Mouse (Mus musculus): Measurements from ENCODE around the gene Rnf133. TPM values are rescaled to one million over a fixed set of nuclear protein-coding genes. Genes with fewer than 3 reads are reported as not detected.

The Rnf133 gene
- not detected for total RNA-seq (2022)

DNA sequence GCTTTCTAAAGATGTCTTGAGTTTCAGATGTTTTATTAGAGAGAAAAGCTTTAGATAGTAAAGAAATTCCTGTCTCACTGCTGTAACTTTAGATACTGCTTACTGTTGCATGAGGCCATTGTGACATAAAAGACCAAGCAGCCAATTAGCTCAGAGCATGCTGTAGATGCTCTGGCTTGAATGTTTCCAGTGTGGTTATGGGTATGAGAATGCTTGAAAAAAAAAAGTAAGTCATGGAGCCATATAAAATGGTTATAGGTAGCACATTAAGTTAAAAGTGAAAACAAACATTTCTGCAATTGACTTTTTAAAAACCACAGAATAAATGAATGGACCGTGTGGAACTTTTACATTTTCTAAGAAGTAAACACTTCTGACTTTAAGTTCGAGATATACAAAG, at the start of gene Rnf133:
Gene Rnf133, minus strand, starts transcription at position 101 of the 400 bp plus-strand sequence.
- DNase-seq (ENCODE audit: low spot score) = no peak

DNA sequence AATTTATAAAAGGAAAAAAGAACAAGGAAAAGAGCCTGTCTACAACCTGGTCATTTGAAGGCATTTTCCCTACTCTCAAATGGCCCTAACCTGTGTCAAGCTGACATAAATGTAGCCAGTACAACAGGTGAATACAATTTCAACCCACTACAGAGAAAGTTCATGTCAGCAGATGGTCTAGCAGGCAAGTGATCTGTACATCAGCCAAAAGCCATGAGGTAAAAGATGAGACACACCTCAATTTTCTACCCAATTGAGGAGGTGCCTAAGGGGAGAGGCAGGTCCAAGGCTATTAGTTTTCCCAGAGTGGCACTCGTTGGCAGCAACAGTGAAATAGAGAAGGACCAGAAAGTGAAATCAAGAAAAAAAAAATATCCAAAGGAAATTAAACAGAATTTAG, 28.1 kb upstream of the Rnf133 start:
- DNase-seq (ENCODE audit: low spot score) = no peak

DNA sequence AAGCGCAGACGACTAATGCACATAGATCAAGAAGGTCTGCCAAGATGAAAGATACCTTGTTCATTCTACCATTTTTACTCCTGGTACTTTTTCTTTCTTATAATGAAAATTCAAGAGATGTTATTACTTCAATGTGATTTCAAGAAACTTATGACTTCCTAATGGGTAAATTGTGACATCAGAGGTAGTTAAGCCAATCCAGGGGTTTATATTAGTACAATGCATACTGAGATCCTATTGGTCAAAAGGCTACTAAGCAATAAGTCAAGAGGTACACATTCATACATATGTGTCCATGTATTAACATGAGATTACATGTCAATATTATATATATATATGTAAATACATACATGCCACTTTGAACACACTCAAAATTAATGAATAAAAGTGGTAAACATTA, 4.9 kb upstream of the Rnf133 start, which contains the start of gene Rnf148:
Gene Rnf148, minus strand, starts transcription at position 101 of the 400 bp plus-strand sequence.
- DNase-seq (ENCODE audit: low spot score) = no peak

GRCm38 (mm10) chr6:23648732-23649131, 1.4 kb downstream of the Rnf133 start:
- DNase-seq (ENCODE audit: low spot score) = no peak

DNA sequence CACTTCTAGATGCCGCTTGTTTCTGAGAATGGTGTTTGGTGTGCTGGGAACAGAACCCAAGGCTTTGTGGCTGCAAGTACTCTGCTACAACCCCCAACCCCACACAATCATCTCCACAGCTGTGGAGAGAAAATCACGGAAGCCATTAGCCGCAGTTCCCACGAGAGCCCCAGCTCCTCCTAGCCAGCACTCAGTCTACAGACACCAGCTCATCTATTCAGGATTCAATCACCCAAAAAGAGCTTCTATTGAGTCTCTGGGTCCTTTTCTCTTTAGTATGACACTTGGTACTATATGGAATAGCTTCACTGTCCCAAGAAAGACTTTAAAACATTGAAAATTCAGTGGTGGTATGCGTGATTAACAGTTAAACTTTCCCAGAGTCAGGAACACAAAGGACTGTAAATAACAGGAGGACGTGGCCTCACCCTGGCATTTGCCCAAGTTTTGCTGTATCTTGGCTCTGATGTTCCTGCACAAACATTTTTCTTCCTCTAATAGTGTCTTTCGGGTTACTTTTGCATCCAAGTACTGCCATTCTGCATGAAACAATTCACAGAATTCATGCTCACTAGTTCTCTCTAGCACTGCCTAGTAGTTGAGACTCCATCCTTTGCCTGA, 2.4 kb downstream of the Rnf133 start:
- peak; percentile 44 for DNase-seq (ENCODE audit: low spot score)

DNA sequence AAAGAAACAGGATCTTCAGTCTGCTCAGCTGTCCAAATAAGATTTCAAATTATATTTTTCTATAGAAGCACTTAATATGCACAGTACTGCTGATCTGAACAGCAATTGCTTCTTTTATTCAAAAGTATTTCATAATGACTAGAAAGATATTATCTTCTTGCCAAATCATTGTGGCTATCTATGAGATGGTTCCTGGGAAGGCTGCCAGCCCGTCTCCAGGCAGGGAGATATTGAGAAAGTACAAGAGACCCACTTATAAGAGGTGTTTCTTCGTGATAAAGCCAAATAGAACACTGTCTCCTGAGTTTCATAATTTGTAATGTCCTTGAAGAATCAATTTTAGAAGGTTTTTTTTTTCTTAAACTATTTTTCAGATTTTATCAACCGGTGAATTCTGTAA, 13.0 kb downstream of the Rnf133 start:
- DNase-seq (ENCODE audit: low spot score) = no peak

DNA sequence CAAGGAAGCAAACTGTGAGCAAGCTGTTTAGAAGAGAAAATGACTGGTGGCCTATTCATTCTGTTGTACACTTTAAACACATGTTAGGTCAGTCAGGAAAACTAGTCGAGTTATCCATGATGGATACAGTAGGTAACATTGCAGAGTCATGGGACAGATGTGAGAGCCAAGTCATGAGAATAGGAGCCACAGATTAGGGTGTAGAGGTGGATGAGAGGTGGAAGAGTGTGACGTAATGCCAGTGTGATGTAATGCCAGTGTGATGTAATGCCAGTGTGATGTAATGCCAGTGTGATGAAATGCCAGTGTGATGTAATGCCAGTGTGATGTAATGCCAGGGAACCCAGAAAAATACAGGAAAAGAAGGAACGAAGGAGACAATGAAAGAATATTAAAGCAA, 14.9 kb downstream of the Rnf133 start:
- DNase-seq (ENCODE audit: low spot score) = no peak

- DNase-seq (ENCODE audit: low spot score) = no peak
Observed at GRCm38 (mm10) chr6:23634016-23634415, 16.1 kb downstream of the Rnf133 start.

DNA sequence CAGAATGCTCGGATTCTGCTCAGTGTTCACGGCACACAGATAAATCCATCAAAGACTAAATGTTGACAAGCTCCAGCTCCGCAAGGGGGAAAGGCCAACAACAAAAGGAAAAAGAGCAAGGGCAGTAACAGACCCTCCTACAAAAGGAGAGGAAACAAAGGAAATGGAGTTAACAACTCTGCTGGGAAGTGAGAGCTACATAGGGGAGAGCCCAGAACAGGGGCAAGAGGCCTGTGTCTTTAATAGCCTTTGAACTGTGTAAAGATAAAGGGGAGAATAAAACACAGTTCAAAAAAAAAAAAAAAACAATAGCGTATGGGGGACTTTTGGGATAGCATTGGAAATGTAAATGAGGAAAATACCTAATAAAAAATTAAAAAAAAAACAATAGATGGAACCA, 19.6 kb downstream of the Rnf133 start:
- DNase-seq (ENCODE audit: low spot score) = no peak

Other genes starting within 250 kb of the Rnf133 start
- under 1 TPM in 1 of 4 experiments, not detected in 3; 0.22 TPM for gene Rnf148, start 4.8 kb upstream of the Rnf133 start, total RNA-seq (2022)
- gene Cadps2, start 189.1 kb upstream of the Rnf133 start, total RNA-seq (2022) = 1 to 10 TPM; 1.8 to 2.3 (median 2.3) TPM